15 mouse cellular contexts compared by ENCODE assay signal in genomic region chr5:111063991-111064390, GRCm38 (mm10).
"Had no signal": no experiment of that assay in that cellular context is flagged by ENCODE, and none has a peak within 500 bp of the region (broad histone marks: within the 10 kb centered on the region; RNA-seq: fewer than 3 reads in every experiment).

No protein-coding gene starts in this region.

- H3K27ac ChIP-seq: layer of hippocampus, adult 2 months; limb, embryonic 13.5 days; liver, embryonic 14.5 days; midbrain, embryonic 10.5 days; stomach, postnatal 0 days had no signal

- H3K9ac ChIP-seq: liver, embryonic 14.5 days; neural tube, embryonic 15.5 days had no signal

- ATAC-seq: lung, postnatal 0 days had no signal

- DNase-seq: kidney, adult 9 months; kidney, postnatal 10 days; kidney, postnatal 4 days; left cerebral cortex, postnatal 4 days; lung, adult 18-20 months; lung, postnatal 4 days; thymus, postnatal 4 days had no signal

- H3K4me3 ChIP-seq: layer of hippocampus, adult 2 months; limb, embryonic 13.5 days; midbrain, embryonic 10.5 days; myocyte; neural tube, embryonic 15.5 days had no signal

- H3K36me3 ChIP-seq: limb, embryonic 13.5 days; midbrain, embryonic 10.5 days; neural tube, embryonic 15.5 days had no signal

- H3K4me2 ChIP-seq: limb, embryonic 13.5 days; neural tube, embryonic 15.5 days had no signal

- H3K27me3 ChIP-seq: limb, embryonic 13.5 days; neural tube, embryonic 15.5 days had no signal

- H3K9me3 ChIP-seq: limb, embryonic 13.5 days; midbrain, embryonic 10.5 days; neural tube, embryonic 15.5 days had no signal
